Mouse (Mus musculus) limb, embryonic 15.5 days (tissue): ENCODE results near the gene Kbtbd7. TPM values are rescaled to one million over a fixed set of nuclear protein-coding genes. Genes with fewer than 3 reads are reported as not detected.
"Not testable (repeated sequence)": the region's sequence is repeated elsewhere in the genome, so short reads cannot be mapped to it uniquely, and the experiment has no call there.

Source experiments
- ATAC-seq: fragments of 200-750 bp; cut with Nextera tagmentation; 2 replicates; pipeline ENCODE4 v1.8.0; 2017; ENCODE audit warnings: low read depth, moderate TSS enrichment; ENCODE audit not compliant: insufficient number of reproducible peaks, low FRiP score, low TSS enrichment
- H3K27ac ChIP-seq: fragments of 300-500 bp; sonication (generic); 2 replicates; pipeline ENCODE4 v1.5.1; 2015; ENCODE audit warnings: moderate library complexity, mild to moderate bottlenecking, inconsistent platforms
- H3K27me3 ChIP-seq: fragments of 300-500 bp; sonication (generic); 2 replicates; pipeline ENCODE4 v1.6.1; 2015; ENCODE audit warnings: inconsistent platforms
- H3K36me3 ChIP-seq: fragments of 300-500 bp; sonication (generic); 2 replicates; pipeline ENCODE4 v1.6.1; 2015; ENCODE audit warnings: inconsistent platforms
- H3K4me1 ChIP-seq: fragments of 300-500 bp; sonication (generic); 2 replicates; pipeline ENCODE4 v1.6.1; 2015; ENCODE audit warnings: inconsistent platforms
- H3K4me2 ChIP-seq: fragments of 300-500 bp; sonication (generic); 2 replicates; pipeline ENCODE4 v1.6.1; 2015; ENCODE audit warnings: mild to moderate bottlenecking, inconsistent platforms
- H3K4me3 ChIP-seq: fragments of 300-500 bp; sonication (generic); 2 replicates; pipeline ENCODE4 v1.5.1; 2015; ENCODE audit warnings: mild to moderate bottlenecking, inconsistent platforms
- H3K9ac ChIP-seq: fragments of 300-500 bp; sonication (generic); 2 replicates; pipeline ENCODE4 v1.6.1; 2015; ENCODE audit warnings: inconsistent platforms
- H3K9me3 ChIP-seq: fragments of 300-500 bp; sonication (generic); 2 replicates; pipeline ENCODE4 v1.6.1; 2016; ENCODE audit warnings: inconsistent platforms
- WGBS: fragments of 180-500 bp; shearing (Covaris S2); methylation state at CpG from one replicate; pipeline ENCODE4 v1.1.7; 2015; 5-methylcytosine and 5-hydroxymethylcytosine counted together
- polyA plus RNA-seq: library from polyadenylated mRNA; unstranded; fragments of >200 nt; fragmentation: Nextera tagmentation; extraction: Ambion mirVana; gene quantifications from 2 replicates; pipeline ENCODE4 v1.2.1, GENCODE M21; 2015

Gene Kbtbd7
- polyA plus RNA-seq, 1 experiment from 2014 or later: 12.3 TPM

- WGBS: 93% methylated on average over 6 of the region's 6 CpGs
- H3K27me3 ChIP-seq: no peaks in the 10 kb centered on the region
Observed at GRCm38 (mm10) chr14:79409278-79409830, 17.0 kb upstream of the Kbtbd7 start.

GRCm38 (mm10) chr14:79410662-79411061 is 15.6 kb upstream of the Kbtbd7 start:
- 83% methylated on average over 2 of the region's 2 CpGs for WGBS
- ATAC-seq: no peak
- Histone ChIP-seq H3K9me3 (no peaks in the 10 kb centered on the region), H3K27me3 (no peaks in the 10 kb centered on the region), H3K36me3 (peaks cover 34% of the 10 kb centered on the region), H3K4me3 (no peak overlapping the region), H3K9ac (no peak overlapping the region), H3K4me1 (no peaks in the 10 kb centered on the region), H3K27ac (no peak overlapping the region), H3K4me2 (no peak overlapping the region)

More at GRCm38 (mm10) chr14:79409278-79409830, 17.0 kb upstream of the Kbtbd7 start:
- H3K9ac ChIP-seq: no peak overlapping the region
- no peak overlapping the region for H3K4me3 ChIP-seq
- no peak for ATAC-seq
- no peak overlapping the region for H3K4me2 ChIP-seq
- no peaks in the 10 kb centered on the region for H3K4me1 ChIP-seq
- no peaks in the 10 kb centered on the region for H3K9me3 ChIP-seq
- H3K27ac ChIP-seq: no peak overlapping the region
- H3K36me3 ChIP-seq: peaks cover 34% of the 10 kb centered on the region

- H3K4me3 ChIP-seq: no peak overlapping the region
- H3K9me3 ChIP-seq: no peaks in the 10 kb centered on the region
- 86% methylated on average over 6 of the region's 6 CpGs for WGBS
- no peak overlapping the region for H3K9ac ChIP-seq
- ATAC-seq: no peak
- H3K36me3 ChIP-seq: peaks cover 38% of the 10 kb centered on the region
- H3K27me3 ChIP-seq: no peaks in the 10 kb centered on the region
- no peaks in the 10 kb centered on the region for H3K4me1 ChIP-seq
- no peak overlapping the region for H3K27ac ChIP-seq
- no peak overlapping the region for H3K4me2 ChIP-seq
Observed at GRCm38 (mm10) chr14:79413121-79413520, 13.2 kb upstream of the Kbtbd7 start.

GRCm38 (mm10) chr14:79420083-79420685 is 6.1 kb upstream of the Kbtbd7 start:
- H3K4me2 ChIP-seq: no peak overlapping the region
- H3K9me3 ChIP-seq: no peaks in the 10 kb centered on the region
- no peak overlapping the region for H3K27ac ChIP-seq
- no peak overlapping the region for H3K4me3 ChIP-seq
- peaks cover 16% of the 10 kb centered on the region; the same call in 1 of the 2 replicates for H3K36me3 ChIP-seq
- no peaks in the 10 kb centered on the region for H3K27me3 ChIP-seq
- no peak overlapping the region for H3K9ac ChIP-seq
- no peaks in the 10 kb centered on the region for H3K4me1 ChIP-seq
- no peak for ATAC-seq
- 69% methylated on average over 20 of the region's 20 CpGs for WGBS

GRCm38 (mm10) chr14:79426730-79427365 is 537 bp downstream of the Kbtbd7 start:
- H3K27ac ChIP-seq: peak overlapping the region; percentile 87
- H3K27me3 ChIP-seq, H3K4me1 ChIP-seq, H3K9me3 ChIP-seq, ATAC-seq: not testable (repeated sequence)
- peak overlapping the region; percentile 40; the same call in 1 of the 2 replicates for H3K9ac ChIP-seq
- 71% methylated on average over 10 of the region's 59 CpGs for WGBS
- peaks cover 12% of the 10 kb centered on the region for H3K36me3 ChIP-seq
- peak overlapping the region; percentile 43 for H3K4me2 ChIP-seq
- H3K4me3 ChIP-seq: peak overlapping the region; percentile 53

GRCm38 (mm10) chr14:79434068-79434467 is 7.8 kb downstream of the Kbtbd7 start:
- H3K4me2 ChIP-seq: no peak overlapping the region
- H3K9ac ChIP-seq: no peak overlapping the region
- no peaks in the 10 kb centered on the region for H3K27me3 ChIP-seq
- no peak overlapping the region for H3K4me3 ChIP-seq
- H3K27ac ChIP-seq: no peak overlapping the region
- no peaks in the 10 kb centered on the region for H3K9me3 ChIP-seq
- no peaks in the 10 kb centered on the region for H3K4me1 ChIP-seq
- 0 out of 2 replicates have a peak, but pooled peaks cover 3% of the 10 kb centered on the region for H3K36me3 ChIP-seq
- WGBS: 69% methylated on average over 1 of the region's 1 CpGs
- no peak for ATAC-seq

- 81% methylated on average over 2 of the region's 2 CpGs for WGBS
- ATAC-seq: no peak
- Histone ChIP-seq H3K36me3 (no peaks in the 10 kb centered on the region), H3K27me3 (no peaks in the 10 kb centered on the region), H3K4me2 (no peak overlapping the region), H3K9me3 (no peaks in the 10 kb centered on the region), H3K4me3 (no peak overlapping the region), H3K27ac (no peak overlapping the region), H3K4me1 (no peaks in the 10 kb centered on the region), H3K9ac (no peak overlapping the region)
Observed at GRCm38 (mm10) chr14:79440655-79441054, 14.3 kb downstream of the Kbtbd7 start.

GRCm38 (mm10) chr14:79441441-79441840 is 15.1 kb downstream of the Kbtbd7 start:
- H3K4me3 ChIP-seq: no peak overlapping the region
- no peaks in the 10 kb centered on the region for H3K36me3 ChIP-seq
- 78% methylated on average over 5 of the region's 5 CpGs for WGBS
- no peak for ATAC-seq
- no peak overlapping the region for H3K9ac ChIP-seq
- H3K4me1 ChIP-seq: no peaks in the 10 kb centered on the region
- no peak overlapping the region for H3K4me2 ChIP-seq
- no peaks in the 10 kb centered on the region for H3K27me3 ChIP-seq
- H3K9me3 ChIP-seq: no peaks in the 10 kb centered on the region
- H3K27ac ChIP-seq: no peak overlapping the region

- no peak overlapping the region for H3K4me2 ChIP-seq
- no peaks in the 10 kb centered on the region for H3K36me3 ChIP-seq
- H3K27ac ChIP-seq: no peak overlapping the region
- 89% methylated on average over 9 of the region's 9 CpGs for WGBS
- no peaks in the 10 kb centered on the region for H3K4me1 ChIP-seq
- no peak for ATAC-seq
- H3K27me3 ChIP-seq: no peaks in the 10 kb centered on the region
- H3K4me3 ChIP-seq: no peak overlapping the region
- no peaks in the 10 kb centered on the region for H3K9me3 ChIP-seq
- no peak overlapping the region for H3K9ac ChIP-seq
Observed at GRCm38 (mm10) chr14:79444601-79445000, 18.3 kb downstream of the Kbtbd7 start.

GRCm38 (mm10) chr14:79445055-79445620 is 18.8 kb downstream of the Kbtbd7 start:
- 75% methylated on average over 16 of the region's 16 CpGs for WGBS
- no peak for ATAC-seq

GRCm38 (mm10) chr14:79451681-79452590 is 25.6 kb downstream of the Kbtbd7 start, which contains the start of gene Kbtbd6:
Gene Kbtbd6 (plus strand): TSS chr14:79451835.
- H3K4me2 ChIP-seq: peak within 1 kb of the TSS; percentile 85
- not testable (repeated sequence) for H3K27me3 ChIP-seq, H3K36me3 ChIP-seq, H3K4me1 ChIP-seq, H3K9me3 ChIP-seq
- peak; percentile 86 for ATAC-seq
- H3K4me3 ChIP-seq: peak within 1 kb of the TSS; percentile 62
- peak within 1 kb of the TSS; percentile 67 for H3K27ac ChIP-seq
- WGBS: 18% methylated on average over 39 of the region's 89 CpGs
- H3K9ac ChIP-seq: 0 out of 2 replicates have a peak within 1 kb of the TSS, but pooled peaks have one; percentile 33

More at GRCm38 (mm10) chr14:79445055-79445620, 18.8 kb downstream of the Kbtbd7 start:
- Histone ChIP-seq H3K9ac (no peak overlapping the region), H3K36me3 (no peaks in the 10 kb centered on the region), H3K27me3 (no peaks in the 10 kb centered on the region), H3K4me3 (no peak overlapping the region), H3K27ac (no peak overlapping the region), H3K9me3 (no peaks in the 10 kb centered on the region), H3K4me2 (no peak overlapping the region), H3K4me1 (no peaks in the 10 kb centered on the region)
